Mouse (Mus musculus) kidney, adult 18-20 months (tissue): ENCODE data around the gene Arrb1.
A peak's percentile ranks its signal among the peaks of the same experiment; 100 is the strongest.

Experiments used
- DNase-seq: peaks from one replicate; pipeline ENCODE4 v3.0.0; 2021

Gene Arrb1

DNA sequence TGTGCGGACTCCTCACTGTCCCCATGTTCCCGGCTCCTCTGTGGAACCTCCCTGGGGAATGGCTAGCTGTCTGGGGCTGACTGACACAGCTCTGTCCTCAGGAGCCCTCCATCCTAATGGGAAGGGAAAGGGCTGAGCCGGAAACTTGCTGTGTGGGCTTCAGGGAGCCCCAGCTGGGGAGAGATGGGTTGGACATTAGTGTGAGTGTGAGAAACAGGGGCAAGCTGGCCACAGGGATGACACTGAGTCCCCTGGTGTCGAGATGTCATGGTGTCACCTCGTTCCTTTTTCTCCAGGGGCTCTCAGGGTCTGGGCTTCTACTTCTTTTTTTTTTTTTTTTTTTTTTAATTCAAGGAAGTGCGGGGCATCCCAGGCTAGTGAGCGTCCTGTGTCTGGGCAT is 47.0 kb downstream of the Arrb1 start:
- DNase-seq = no peak

DNA sequence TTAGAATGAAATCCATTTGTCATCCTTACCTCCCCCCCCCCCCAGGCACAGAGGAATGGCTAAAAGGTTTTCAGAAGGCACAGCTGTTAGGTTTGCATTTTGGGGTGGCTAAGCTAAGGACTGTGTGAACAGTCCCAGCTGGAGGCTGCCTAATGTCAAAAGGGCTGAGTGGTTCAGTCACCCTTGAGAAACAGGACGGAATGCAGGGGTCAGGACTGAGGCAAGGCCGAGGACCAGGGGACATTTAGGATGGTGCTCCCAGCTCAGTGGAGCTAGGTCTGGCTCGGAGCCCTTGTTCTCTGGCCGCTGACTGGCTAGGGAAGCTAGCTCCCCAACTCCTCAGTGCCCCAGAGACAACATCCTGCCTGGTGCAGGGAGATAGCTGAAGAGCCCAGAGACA is 47.6 kb downstream of the Arrb1 start:
- peak; percentile 29 for DNase-seq

DNA sequence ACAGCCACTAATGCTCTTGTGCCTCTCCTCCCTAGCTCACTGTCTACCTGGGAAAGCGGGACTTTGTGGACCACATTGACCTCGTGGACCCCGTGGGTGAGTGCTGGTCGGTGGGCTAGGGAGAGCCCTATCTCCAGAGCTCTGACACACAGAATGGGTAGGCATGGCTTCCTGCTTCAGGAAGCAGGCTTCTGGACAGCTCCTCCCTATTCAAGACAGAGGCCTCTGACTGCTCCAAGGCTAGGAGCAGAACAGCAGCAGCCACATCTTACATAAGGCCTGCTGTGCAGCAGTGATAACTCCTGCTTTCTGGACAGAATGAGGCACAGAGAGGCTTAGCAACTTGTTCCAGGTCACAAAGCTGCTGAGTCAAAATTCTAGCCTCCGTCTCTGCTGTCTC is 48.4 kb downstream of the Arrb1 start:
- no peak for DNase-seq

DNA sequence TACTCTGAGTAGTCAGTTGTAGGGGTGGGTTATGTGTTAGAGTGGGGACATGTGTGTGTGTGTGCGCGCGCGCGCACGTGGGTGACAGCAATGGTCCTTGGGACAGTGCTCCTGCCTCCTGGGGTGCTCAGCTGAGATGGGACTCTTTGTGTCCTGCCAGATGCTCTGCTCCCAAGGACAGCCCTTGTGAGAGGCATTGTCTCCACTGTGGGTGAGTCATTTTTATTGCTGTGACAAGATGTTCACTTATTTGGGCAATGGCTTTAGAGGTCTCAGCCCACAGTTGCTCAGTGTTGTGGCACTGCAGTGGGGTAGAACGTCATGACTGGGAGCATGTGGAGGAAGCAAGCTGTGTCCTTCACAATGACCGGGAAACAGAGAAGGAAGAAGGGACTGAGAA is 50.7 kb downstream of the Arrb1 start:
- DNase-seq = no peak

DNA sequence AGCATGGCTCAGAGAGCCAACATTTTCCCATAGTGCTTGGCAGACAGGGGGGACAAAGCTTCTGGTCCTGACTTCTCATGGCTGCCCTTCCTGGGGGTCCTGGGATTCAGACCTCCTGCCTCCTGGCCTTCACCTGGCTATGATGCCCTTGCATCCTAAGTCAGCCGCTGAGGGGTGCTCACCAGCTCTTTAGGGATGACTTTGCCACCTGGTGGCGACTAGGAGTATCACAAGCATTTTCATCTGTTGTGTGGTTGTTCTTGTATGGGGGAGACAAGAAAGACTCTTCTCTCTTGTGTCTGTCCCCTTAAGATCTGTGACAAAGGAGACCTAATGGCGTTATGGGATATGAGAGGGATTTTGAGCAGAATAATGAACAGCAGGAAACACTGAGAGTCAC is 54.8 kb downstream of the Arrb1 start:
- peak; percentile 78 for DNase-seq

DNA sequence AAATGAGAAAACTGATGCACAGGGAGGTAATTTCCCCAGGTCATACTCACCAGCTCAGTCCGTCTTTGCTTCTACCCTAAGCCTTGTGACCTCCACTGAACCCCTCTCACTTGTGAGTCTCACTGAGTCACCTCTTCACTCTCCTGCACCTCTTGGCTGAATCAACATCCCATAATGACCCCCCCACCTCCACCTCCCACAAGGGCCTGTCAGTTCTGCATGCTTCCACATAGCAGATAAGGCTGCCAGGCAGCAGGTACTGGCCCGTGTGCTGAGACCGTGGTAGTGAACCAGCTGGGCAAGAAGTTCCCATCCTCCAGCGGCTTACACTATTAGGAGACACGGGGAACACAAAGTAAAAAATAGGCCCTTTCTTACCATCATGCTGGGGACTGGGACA is 55.4 kb downstream of the Arrb1 start:
- DNase-seq = no peak

DNA sequence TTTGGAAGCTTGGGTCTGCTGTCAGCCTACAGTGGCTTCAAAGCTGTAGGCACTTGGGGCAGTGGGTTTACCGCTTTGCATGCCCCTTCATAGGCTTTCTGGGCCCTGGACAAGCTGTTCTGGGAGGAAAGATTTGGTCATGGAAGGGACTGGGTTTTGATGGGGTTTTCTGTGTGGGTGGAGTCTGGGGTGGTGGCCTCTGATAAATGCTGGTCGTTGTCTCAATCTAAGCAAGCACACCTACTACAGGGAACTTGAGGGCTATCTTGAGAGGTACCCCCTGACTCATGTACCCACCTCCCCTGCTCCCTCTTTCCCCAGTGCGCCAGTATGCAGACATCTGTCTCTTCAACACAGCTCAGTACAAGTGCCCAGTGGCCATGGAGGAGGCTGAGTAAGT is 57.4 kb downstream of the Arrb1 start:
- DNase-seq = no peak

DNA sequence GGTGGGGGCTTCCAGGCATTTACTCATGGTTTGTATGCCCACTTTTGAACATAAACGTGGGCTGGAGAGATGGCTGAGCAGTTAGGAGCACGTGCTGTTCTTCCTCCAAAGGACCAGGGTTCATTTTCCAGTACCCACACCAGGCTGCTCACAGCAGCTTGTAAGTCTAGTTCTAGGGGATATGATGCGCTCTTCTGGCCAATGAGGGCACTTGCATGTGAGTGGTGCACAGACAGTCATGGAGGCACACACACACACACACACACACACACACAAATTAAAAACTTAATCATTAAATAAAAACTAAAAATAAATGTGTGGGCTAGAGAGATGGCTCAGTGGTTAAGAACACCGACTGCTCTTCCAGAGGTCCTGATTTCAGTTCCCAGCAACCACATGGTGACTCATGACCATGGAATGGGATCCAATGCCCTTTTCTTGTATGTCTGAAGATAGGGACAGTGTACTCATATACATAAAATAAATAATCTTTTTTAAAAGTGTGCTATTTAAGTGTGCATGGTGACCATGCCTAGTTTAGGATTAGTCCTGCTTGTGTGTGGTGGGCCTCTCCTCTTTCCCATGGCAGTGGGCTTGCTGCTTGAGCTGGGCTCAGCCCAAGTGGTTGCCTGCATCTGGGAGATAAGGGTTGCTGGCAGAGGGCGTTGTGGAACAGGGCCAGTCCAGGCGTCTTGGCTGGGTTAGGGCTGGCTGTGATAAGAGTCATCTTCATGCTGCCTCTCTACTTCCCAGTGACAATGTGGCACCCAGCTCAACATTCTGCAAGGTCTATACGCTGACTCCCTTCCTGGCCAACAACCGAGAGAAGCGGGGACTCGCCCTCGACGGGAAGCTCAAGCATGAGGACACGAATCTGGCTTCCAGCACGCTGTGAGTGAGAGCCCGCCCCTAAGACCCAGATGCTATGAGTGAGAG is 58.9 kb downstream of the Arrb1 start:
- no peak for DNase-seq

DNA sequence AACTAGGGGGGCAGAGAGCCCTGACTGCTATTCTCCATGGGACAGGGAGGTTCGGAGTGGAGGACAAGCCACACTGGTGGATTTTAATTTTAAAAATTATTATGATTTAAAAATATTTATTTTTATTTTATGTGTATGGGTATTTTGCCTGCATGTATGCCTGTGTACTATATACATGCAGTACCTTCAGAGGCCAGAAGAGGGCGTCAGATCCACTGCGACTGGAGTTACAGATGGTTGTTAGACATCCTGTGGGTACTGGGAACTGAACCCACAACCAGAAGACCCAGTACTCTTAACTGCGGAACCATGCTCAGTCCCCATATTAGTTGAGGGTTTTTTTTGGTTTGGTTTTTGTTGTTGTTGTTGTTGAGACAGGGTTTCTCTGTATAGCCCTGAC is 63.5 kb downstream of the Arrb1 start:
- no peak for DNase-seq

DNA sequence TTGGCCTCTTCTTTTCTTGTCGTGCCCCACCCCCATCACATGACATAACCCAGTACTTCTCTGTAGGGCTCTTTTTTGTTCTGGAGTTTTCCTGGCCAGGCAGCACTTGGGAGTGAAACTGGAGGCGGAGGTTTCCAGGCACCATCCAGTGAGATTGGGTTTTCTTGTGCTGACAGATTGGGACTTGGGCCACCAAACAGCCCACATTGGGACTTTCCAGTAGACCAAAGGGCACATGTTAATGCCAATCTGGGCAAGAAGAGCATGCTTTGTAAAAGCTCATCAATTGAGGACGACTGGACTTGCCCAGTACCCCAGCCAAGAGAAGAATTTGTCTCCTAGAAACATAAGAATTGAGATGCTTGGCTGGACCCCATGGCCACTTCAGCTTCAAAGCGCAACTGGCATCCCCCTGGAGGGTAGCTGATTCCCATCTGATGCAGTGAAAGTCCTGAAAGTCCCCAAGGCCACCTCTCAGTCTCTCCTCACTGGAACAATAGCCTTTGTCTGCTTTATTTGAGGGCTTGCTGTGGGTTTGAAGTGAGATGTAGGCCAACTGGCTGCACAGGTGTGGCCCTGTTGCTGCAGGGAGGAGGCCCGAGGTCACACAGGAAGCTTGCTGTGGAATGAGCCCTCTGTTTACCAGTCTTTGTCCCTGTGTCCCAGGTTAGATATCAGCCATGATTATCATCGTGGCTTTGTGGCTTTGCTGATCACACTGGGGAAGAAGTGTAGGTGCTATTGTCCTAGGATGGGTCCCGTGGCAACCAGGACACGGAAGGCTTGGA is 68.8 kb downstream of the Arrb1 start:
- DNase-seq = no peak

DNA sequence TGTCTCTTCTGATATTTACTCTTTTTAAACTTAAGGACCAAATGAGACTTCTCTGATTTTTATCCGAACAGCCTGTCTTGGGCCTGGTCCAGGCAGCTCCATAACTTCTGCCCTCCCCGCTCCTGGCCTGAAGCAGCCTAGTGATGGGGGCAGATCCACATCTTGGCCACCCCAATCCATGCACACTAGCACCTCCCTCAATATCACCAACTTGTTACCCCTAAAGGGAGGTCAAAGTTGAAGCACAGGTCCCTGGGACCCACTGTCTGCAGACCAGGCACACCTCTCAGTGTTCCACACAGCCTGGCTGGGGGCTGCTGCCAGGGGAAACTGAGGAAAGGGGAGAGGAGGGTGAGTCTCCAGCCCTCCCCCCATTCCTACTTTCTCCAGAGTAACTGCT is 69.8 kb downstream of the Arrb1 start:
- no peak for DNase-seq

DNA sequence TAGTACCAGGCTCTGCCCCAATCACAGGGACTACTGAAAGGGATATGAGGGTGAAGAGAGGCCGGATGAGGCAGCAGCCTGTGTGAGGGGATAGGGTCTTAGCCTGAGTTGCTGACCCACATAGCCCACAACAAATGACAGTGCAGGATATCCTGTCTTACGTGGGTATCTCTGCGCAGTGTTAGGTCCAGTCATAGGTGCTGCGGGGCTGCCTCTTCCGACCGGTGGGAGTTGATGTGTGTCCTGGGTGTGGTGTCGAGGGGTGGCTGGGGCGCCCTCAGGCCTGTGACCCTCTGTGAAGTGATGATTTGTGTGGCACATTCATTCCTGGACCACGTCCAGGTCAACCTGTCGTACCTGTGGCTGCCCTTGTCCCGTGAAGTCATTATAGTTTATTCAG is 71.0 kb downstream of the Arrb1 start:
- DNase-seq = no peak

DNA sequence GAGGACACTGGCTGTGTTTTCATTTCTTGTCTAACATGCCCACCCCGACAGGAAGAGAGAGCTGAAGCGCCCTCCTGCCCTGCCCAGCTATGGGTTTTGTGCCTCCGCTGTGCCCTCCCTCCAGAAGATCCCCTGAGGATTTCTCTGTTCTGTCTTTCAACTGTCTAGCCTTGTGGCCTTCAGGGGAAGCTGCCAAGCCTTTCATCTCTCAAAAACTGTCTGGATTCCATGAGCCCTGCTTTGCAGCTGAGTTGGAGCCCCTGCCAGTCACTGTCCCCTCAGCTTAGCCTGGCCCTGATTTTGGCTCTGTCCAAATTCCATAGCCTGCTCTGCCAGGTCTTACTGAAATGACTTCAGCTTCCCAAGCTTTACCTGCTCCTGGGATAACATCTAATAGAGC is 71.5 kb downstream of the Arrb1 start:
- DNase-seq = no peak

DNA sequence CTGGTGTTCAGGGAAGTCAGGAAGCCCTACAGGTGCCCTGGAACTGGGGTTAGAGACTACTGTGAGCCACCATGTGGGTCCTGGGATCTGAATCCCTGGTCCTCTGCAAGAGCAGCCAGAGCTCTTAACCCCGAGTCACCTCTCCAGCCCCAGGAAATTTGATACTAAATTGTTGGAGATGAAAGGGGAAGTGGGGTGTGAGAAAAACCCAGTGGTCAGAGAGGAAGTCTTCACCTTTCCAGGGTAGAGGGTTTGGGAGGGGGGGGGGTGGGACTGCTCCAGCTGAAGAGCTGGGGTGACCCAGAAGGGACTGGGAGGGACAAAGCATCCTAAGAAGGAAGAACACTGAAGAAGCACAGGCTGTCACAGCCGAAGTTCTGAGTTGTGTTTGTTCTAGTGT is 72.4 kb downstream of the Arrb1 start:
- DNase-seq = no peak

DNA sequence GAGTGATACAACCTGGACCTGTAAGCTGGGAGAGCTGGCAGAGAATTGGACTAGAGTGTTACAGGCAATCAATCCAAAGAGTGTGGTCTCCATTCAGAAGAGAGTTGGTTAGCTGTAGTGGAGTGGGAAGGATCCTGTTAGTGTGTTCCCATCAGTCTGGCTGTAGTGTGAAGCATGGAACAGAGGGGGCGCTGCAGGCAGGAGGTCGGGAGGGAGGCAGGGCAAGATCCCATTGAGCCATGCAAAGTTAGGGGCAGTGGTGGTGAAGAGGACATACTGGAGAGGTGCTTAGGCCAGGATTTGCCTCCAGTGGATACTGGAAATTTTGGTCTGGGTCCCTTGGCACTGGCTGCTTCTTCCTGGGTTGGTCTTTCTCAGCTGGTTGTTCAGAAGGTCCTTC is 83.0 kb downstream of the Arrb1 start:
- no peak for DNase-seq

DNA sequence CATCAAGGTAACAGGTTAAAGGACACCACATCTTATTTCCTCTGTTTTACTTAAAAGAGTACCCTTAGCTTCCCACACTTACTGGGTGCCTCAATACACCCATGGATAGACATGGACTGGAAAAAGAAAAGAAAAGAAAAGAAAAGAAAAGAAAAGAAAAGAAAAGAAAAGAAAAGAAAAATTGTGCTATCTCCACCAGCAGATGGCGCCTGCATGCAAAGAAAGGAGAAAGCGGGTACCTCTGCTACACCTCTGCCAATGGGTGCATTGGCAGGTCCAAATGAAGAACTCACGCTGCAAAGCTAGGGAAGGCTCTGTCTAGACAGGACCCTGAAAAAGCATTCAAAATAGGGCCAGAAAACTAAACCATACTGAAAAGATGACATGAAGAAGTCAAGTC is 83.6 kb downstream of the Arrb1 start:
- peak; percentile 32 for DNase-seq

DNA sequence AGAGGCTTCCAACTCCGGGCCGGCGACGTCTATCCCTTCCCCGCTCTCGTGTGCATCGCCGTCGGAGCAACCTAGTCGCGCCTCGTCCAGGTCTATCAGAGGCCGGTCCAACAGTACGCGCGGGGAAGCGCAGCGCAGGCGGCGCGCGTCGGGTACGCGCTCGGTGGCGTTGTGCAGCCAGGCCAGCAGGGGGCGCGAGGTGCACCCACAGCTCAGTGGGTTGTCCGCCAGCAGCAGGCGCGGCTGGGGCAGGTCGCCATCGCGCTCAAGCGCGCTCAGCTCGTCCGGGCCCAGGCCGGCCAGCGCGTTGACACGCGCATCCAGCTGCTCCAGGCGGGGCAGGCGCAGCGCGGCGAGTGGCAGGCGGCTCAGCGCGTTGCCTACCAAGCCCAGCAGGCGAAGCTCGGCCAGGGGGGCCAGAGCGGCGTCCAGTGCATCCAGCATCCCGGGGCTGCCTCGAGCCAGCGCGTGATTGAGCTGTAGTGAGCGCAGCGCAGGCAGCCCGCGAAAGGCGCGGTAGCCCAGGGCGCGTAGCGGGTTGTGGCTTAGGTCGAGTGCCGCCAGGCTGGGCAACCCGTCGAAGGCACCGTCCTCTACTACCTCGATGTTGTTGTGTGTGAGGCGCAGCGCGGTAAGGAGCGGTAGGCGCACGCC is 90.6 kb downstream of the Arrb1 start:
- peak; percentile 87 for DNase-seq

DNA sequence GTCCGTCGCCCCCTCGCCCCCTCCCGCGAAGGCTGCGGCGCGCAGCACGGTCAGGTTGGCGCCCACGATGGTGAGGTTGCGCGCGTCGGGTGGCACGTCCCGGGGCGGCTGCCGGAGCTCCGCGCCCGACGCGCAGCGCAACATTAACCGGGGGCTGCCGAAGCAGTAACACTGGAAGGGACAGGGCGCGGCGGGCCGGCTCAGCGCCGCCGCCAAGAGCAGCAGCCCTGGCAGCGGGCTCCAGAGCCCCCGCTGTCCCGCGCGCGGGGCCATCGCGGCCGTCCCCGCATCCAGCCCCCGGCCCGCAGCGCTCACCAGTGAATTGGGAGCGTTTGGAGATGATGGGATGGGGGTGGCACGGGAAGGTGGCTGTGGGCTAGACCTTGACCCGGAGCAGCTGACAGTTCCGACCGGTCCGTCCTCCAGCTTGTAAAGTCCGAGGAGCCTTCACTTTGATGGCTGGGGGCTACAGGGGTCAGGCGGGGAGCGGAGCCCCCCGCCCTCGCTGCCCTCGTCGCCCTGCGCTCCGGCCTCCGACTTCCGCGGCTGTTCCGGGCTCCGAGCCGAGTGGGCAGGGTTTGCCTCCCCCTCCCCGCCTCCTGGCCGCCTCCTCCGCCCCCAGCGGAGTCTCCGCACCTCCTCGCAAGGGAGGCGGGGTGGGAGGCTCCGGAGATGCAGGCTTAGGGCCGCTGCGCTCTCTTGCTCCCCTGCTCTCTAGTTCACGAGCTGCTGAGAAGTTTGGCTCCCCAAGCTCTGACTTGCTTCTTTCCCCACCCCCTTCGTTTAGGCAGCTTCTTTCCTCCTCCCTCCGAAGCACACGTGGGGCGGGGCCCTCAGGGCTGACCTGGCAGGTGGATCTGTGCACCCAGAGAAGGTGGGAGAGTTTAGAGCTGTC is 91.4 kb downstream of the Arrb1 start, which contains the start of gene Tpbgl:
Gene Tpbgl (minus strand): TSS at position 728 of the 895 bp plus-strand sequence.
- peak; percentile 76 for DNase-seq

DNA sequence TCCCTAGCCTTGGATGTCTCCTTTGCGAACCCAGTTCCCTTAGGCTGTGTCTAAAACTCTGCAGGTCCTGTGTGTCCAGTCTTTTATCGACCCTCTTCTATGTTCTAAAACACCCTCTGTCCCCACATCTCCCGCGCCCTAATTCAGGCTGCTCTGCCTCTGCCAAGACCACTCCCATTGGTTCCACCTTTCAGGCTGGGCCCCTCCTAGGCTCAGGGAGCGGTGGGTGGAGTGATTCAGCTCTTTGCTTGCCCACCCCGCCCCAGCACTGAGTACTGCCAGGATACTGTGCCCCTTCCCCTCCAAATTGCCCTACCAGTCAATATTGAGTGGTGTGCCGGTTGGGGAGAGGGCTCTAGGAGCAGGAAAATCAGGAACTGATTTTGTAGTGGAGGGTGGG is 92.1 kb downstream of the Arrb1 start:
- no peak for DNase-seq

DNA sequence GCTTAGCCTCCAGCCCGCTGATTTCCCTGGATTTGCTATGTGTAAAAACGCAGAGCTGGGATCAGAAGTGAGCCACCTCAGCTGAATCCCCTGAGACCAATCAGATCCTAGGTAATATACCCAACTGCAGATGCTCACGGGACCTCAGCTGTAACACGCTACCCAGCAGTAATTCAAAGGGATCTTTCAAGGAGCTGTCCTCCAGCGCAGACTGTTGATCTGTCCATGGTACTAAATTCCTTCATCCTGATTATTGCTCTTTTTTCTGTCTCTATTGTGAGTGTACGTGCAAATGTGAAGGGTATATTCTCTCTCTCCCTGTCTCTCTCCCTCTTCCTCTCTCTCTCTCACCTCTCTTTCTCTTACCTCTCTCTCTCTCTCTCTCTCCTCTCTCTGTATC is 97.0 kb downstream of the Arrb1 start:
- no peak for DNase-seq

DNA sequence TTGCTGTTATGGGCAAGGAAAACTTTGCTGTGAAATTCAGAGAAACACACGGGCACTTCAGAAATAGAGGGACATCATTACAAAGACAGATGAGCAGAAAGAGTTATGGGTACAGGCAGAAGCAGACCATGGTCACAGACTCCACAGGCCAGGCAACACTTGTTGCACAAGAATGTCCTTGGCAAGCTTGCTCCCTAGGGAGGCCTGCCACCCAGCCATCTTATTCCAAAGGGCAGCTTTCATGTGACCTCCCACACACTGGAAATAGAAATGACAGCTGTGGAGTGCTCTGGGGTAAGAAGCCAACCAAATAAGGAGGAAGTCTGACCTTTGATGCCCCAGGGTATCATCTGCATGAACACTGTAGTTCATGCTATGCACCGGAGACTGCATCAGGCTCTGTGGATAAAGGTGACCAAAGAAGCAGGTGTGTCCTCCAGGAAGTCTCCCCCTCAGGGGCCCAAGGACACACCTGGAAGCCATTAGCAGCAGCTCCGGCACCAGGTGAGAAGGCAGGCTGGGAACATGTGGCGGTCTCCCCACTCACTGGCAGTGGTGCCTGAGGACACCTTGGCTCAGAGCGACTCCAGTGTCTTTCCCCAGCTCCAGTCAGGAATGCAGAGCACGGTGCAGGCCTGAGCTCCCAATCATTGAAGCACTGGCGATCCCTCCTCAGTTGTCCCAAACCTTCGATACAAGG is 98.8 kb downstream of the Arrb1 start:
- no peak for DNase-seq

DNA sequence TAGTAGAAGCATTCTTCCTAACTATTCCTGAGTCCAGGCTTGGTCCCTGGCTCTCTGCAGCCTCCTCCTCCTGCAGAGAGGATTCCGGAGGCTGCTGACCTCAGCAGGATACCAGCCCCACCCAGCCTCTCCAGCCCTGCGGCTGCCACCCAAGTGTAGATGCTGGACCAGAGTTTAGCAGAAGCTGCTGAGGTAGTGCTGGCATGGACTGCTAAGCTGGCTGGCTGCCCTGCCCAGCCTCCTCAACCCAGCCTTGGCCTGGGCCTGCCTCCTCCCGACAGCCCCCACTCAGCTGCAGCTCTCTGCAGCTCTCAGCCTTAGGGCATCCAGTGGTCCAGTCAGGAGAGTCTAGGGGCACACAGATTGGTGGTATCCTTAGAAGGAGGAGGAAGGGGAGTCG is 106.0 kb downstream of the Arrb1 start:
- DNase-seq = no peak
